Mouse (Mus musculus) midbrain, embryonic 10.5 days (tissue): ENCODE measurements at regions not wholly inside any gene's neighbourhood (a gene's known extent, or its start where the extent isn't known, plus 50 kb on each side); places are given as distances from the start of the nearest gene placed in this dataset.
A peak's percentile ranks its signal among the peaks of the same experiment; 100 is the strongest.

ENCODE experiments used
- DNase-seq: peaks from one replicate; pipeline ENCODE4 v3.0.0-alpha.2; 2017; ENCODE audit warnings: low spot score
- H3K27ac ChIP-seq: fragments of 300-500 bp; sonication (generic); replicated peaks from 2 replicates; pipeline ENCODE4 v1.5.1; 2016; ENCODE audit warnings: mild to moderate bottlenecking
- H3K27me3 ChIP-seq: fragments of 300-500 bp; sonication (generic); 2 replicates; pipeline ENCODE4 v1.6.1; 2016; ENCODE audit warnings: low read depth, mild to moderate bottlenecking; ENCODE audit not compliant: poor library complexity, severe bottlenecking
- H3K36me3 ChIP-seq: fragments of 300-500 bp; sonication (generic); 2 replicates; pipeline ENCODE4 v1.6.1; 2016; ENCODE audit warnings: mild to moderate bottlenecking, moderate library complexity
- H3K4me1 ChIP-seq: fragments of 300-500 bp; sonication (generic); 2 replicates; pipeline ENCODE4 v1.6.1; 2016
- H3K4me3 ChIP-seq: fragments of 300-500 bp; sonication (generic); 2 replicates; pipeline ENCODE4 v1.5.1; 2016; ENCODE audit warnings: mild to moderate bottlenecking, moderate library complexity
- H3K9me3 ChIP-seq: fragments of 300-500 bp; sonication (generic); replicated peaks from 2 replicates; pipeline ENCODE4 v1.6.1; 2016; ENCODE audit warnings: mild to moderate bottlenecking
- WGBS: fragments of 180-500 bp; shearing (Covaris S2); methylation state at CpG from one replicate; pipeline ENCODE4 v1.1.7; 2016; 5-methylcytosine and 5-hydroxymethylcytosine counted together

- Histone ChIP-seq H3K9me3 (no peaks in the 10 kb centered on the region), H3K4me3 (no peak overlapping the region), H3K4me1 (no peaks in the 10 kb centered on the region), H3K36me3 (no peaks in the 10 kb centered on the region), H3K27ac (no peak overlapping the region), H3K27me3 (no peaks in the 10 kb centered on the region)
- DNase-seq = no peak
- WGBS = 60% methylated on average over 2 of the region's 2 CpGs
Measured at GRCm38 (mm10) chr9:14143988-14144387, 130.9 kb upstream of the Sesn3 start.

DNA sequence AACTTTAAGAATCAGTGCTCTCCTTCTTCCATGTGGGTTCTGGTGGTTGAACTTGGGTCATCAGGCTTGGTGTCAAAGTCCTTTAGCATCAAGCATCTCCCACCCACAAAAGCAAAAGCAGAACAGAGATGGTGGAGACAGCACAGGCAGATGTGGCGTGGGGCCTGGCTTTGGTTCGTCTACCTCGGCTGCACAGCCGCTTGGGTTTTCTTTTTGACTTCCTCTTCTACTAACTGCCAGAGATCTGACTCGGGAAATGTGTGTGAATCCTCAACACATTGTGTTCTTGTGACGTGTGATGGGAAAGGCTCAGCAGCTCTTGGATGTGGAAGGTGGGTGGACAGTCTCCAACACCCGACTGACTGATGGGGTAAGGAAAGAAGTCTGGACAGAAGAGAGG, 127.8 kb upstream of the Sesn3 start:
- no peak for DNase-seq
- 91% methylated on average over 7 of the region's 7 CpGs for WGBS
- Histone ChIP-seq H3K36me3 (no peaks in the 10 kb centered on the region), H3K9me3 (no peaks in the 10 kb centered on the region), H3K4me1 (no peaks in the 10 kb centered on the region), H3K4me3 (no peak overlapping the region), H3K27ac (no peak overlapping the region), H3K27me3 (no peaks in the 10 kb centered on the region)

DNA sequence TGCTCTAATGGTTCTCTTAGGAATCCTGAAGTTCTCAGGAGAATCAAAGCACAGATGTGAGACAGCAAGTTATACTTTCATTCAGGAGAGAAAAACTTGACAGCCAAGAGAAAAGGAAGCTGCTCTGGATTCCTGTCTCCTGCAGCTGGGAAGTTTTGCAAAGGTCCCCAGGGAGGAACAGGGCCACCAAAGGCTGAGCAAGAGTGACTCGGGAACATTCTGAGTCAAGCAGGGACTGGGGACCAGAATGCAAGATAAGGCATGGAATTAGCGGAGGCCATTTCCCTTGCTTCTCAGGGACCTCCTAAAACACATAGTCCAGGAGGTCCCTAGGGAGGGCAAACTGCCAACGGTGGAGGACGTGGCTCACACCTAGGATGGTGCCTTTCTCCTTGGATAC, 127.1 kb upstream of the Sesn3 start:
- H3K27me3 ChIP-seq = no peaks in the 10 kb centered on the region
- no peak overlapping the region for H3K27ac ChIP-seq
- H3K9me3 ChIP-seq = no peaks in the 10 kb centered on the region
- H3K4me1 ChIP-seq = no peaks in the 10 kb centered on the region
- WGBS = 79% methylated on average over 4 of the region's 4 CpGs
- no peak overlapping the region for H3K4me3 ChIP-seq
- H3K36me3 ChIP-seq = no peaks in the 10 kb centered on the region
- no peak for DNase-seq

DNA sequence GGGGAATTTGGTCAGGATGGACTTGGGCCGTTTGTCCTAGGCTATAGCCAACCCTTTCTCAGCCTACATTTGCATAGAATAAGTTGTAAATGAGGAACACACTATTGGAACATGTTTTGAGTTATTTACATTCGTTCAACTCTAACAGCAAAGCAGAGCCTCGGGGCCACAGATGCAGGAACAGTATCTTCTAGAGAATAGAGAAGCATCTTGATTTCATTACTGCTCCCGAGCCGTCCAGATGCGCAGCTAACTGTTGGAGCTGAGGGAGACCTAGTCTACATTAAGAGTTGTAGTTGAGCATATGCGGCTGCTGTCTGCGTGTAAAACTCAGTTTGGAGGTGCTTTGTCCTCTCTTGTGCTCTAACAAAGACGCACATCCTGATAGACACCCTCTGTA, 124.6 kb upstream of the Sesn3 start:
- 89% methylated on average over 9 of the region's 9 CpGs for WGBS
- Histone ChIP-seq H3K27me3 (no peaks in the 10 kb centered on the region), H3K4me1 (no peaks in the 10 kb centered on the region), H3K9me3 (no peaks in the 10 kb centered on the region), H3K27ac (no peak overlapping the region), H3K36me3 (no peaks in the 10 kb centered on the region), H3K4me3 (no peak overlapping the region)
- no peak for DNase-seq

- Histone ChIP-seq H3K27me3 (no peaks in the 10 kb centered on the region), H3K9me3 (no peaks in the 10 kb centered on the region), H3K4me1 (peaks cover 11% of the 10 kb centered on the region), H3K36me3 (no peaks in the 10 kb centered on the region), H3K4me3 (no peak overlapping the region), H3K27ac (no peak overlapping the region)
- 70% methylated on average over 1 of the region's 1 CpGs for WGBS
- no peak for DNase-seq
Measured at GRCm38 (mm10) chr9:14156967-14157366, 117.9 kb upstream of the Sesn3 start.

DNA sequence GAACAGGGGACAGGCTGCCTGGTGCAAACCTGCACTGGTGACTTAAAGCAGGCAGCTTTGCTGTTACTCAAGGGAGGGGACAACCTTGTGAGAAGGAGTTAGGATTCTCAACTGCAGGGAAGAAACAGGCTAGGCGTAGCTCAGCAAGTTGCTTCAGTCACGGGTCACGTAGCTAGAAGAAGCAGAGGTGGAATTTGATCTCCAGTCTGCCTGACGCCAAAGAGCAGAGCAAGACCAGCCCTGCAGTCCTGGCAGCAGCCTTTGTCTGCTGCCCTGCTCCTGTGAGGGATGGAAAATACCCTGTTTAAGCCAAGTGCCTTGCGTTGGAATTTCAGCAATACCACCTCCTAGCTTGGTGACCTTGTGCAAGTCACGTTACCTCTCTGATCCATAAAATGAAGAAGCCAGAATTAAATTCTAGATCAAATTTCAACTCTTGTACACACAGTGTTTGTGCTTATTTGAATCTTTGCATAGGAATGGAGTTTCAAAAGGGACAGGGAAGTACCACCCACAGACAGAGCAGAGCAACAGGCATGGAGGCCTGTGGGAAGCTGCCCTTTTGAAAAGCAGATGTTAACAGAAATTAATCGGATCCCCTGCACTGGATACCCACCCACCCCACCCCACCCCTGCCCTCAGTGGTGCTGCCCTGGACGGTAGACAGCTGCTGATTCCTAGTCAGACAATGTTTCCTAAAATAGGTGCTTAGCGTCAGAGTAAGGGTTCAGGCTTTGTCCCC, 116.6 kb upstream of the Sesn3 start:
- no peak overlapping the region for H3K4me3 ChIP-seq
- no peak for DNase-seq
- WGBS = 22% methylated on average over 9 of the region's 9 CpGs
- H3K9me3 ChIP-seq = peaks cover 7% of the 10 kb centered on the region; the same call in 1 of the 2 replicates
- peak overlapping the region; percentile 59 for H3K27ac ChIP-seq
- peaks cover 11% of the 10 kb centered on the region for H3K4me1 ChIP-seq
- no peaks in the 10 kb centered on the region for H3K36me3 ChIP-seq
- no peaks in the 10 kb centered on the region for H3K27me3 ChIP-seq

GRCm38 (mm10) chr9:14160207-14160606, 114.7 kb upstream of the Sesn3 start:
- no peak for DNase-seq
- 92% methylated on average over 1 of the region's 1 CpGs for WGBS
- peaks cover 11% of the 10 kb centered on the region for H3K4me1 ChIP-seq
- H3K27me3 ChIP-seq = no peaks in the 10 kb centered on the region
- no peak overlapping the region for H3K27ac ChIP-seq
- H3K4me3 ChIP-seq = no peak overlapping the region
- no peaks in the 10 kb centered on the region for H3K36me3 ChIP-seq
- peaks cover 11% of the 10 kb centered on the region; the same call in 1 of the 2 replicates for H3K9me3 ChIP-seq

DNA sequence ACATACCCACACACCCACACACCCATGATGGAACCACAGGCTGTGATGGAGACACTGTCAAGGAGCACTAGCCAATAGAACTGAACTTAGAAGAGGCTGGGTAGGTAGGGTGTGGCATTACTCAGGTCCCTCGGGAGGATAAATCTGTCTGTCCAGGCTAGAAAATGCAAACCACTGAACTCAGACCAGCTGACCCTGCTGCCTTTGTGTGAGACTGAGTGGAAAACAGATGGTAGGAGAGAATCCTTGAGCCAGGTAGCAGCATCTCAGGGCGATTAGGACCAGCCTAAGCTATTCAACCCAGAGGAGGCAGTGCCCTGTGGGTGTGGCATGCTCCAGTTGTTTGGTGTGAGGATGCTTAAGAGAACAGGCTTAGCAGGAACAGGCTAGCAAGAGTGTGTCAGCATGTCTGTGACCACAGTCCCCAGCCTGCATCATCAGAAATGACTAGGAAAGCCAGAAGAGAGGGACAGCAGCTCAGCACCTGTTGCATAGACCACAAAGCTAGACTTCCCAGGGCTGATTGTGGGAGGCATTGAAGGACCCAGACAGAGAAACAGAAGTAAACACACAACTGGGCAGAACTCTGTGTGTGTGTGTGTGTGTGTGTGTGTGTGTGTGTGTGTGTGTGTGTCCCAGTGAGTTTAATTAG, 103.2 kb upstream of the Sesn3 start:
- WGBS = 64% methylated on average over 2 of the region's 2 CpGs
- H3K9me3 ChIP-seq = no peaks in the 10 kb centered on the region

DNA sequence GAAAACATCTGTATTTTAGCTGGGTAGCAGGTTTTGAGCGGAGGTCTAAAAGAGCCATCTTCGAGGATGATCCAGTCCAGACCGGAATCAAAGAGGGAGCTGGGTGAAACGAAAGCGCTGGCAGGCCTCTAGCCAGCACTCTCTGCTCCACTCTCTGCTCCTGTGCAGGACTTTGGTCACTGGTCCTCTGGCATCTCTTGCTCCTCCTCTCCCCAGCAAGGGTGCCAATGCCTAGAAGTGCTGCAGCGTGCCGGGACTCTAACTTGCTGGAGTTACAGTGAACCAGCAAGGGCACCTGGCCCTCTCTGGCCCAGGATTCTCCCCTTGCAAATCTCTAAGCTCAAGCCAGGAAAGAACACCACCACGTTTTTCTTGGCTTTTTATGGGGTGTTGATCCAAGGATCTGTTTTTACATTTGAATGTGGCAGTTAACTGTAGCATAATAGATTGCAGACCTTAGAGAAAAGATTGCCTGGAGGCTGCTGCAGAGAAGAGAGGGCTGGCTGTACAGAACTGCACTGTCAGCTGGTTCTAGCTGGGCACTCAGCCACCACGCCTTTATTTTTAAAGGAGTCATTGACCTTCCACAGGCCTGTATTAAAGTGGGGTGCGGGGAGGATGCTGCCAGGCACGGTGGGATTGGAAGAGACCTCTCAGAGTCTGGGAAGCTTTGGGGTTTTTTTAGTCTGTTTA, 101.1 kb upstream of the Sesn3 start:
- WGBS = 22% methylated on average over 11 of the region's 11 CpGs
- Histone ChIP-seq H3K9me3 (no peaks in the 10 kb centered on the region), H3K27ac (peak overlapping the region; percentile 35; the same call in 1 of the 2 replicates), H3K27me3 (no peaks in the 10 kb centered on the region), H3K36me3 (no peaks in the 10 kb centered on the region), H3K4me3 (no peak overlapping the region), H3K4me1 (peaks cover 25% of the 10 kb centered on the region)
- no peak for DNase-seq

More for the DNA sequence above, 103.2 kb upstream of the Sesn3 start:
- H3K4me3 ChIP-seq = no peak overlapping the region
- H3K36me3 ChIP-seq = no peaks in the 10 kb centered on the region
- DNase-seq = no peak
- H3K4me1 ChIP-seq = peaks cover 25% of the 10 kb centered on the region
- no peak overlapping the region for H3K27ac ChIP-seq
- no peaks in the 10 kb centered on the region for H3K27me3 ChIP-seq

DNA sequence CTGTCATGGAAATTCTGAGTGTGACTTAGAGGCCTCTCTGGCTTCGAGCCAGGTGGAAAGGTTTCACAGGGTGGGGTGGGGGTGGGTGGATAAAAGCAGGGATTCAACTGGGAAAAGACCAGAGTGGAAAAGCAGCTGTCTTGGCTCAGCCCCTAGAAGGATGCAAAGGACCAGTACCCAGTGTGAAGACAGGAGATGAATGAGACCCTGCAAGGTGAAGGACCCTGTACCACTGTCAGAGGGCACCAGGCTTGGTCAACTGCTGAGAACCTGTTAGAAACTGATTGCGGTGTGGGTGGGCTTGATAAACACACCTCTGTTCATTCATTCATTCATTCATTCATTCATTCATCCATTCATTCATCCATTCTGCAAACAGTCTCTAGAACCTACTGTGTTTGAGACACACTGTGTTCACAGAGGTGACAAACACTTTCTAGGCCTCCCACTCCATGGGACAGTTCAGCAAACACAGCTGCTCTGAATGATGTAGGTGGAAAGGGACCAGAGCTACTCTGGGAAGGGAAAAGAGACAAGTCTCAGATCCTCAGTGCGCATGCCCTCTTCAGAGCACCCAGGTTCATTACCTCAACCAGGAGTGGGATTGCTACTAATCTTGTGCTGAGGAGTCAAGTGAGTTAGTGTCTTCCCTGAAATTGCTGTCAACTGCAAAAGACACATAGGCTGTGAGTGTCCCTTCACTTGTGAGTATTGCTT, 100.4 kb upstream of the Sesn3 start:
- 84% methylated on average over 3 of the region's 3 CpGs for WGBS
- Histone ChIP-seq H3K4me1 (peaks cover 25% of the 10 kb centered on the region), H3K9me3 (no peaks in the 10 kb centered on the region), H3K27ac (peak overlapping the region; percentile 35; the same call in 1 of the 2 replicates), H3K27me3 (no peaks in the 10 kb centered on the region), H3K36me3 (no peaks in the 10 kb centered on the region), H3K4me3 (no peak overlapping the region)
- no peak for DNase-seq

DNA sequence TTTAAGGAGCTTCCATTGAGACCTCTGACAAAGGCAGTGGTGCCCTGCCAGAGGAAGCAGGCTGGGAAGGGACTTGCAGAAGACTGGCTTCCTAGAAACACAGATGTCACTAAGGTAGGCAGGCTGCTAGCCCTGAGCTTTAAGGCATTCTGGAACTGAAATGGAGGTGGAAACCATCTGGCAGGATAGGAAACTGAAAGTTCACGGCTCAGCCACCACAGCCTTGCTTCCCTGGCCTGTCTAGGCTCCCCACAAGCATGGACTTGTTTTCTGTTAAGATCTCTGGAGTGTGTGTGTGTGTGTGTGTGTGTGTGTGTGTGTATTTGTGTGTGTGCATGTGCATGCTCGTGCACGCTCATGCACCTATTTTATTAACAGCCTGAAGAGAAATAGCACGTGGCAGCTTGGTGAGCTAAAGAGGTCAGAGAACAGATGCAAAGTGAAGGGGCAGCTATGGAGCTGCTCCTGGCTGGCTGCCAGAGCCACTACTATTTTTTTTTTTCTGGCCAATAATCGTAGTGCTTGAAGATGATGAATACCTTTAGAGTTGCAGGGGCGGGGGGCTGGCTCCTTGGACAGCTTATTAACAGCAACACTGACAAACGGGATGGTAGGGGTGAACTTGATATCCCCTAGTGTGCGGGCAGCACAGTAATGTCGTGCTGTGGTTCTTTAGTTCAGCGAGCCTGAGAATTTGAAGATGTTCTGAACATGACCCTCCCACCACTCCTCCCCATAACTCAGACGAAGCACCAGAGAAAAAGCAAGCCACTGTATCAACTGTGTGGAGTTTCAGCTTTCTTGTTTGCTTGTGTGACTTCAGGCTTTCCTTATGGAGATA, 99.6 kb upstream of the Sesn3 start:
- 71% methylated on average over 11 of the region's 11 CpGs for WGBS
- DNase-seq = no peak
- no peak overlapping the region for H3K4me3 ChIP-seq
- H3K4me1 ChIP-seq = peaks cover 25% of the 10 kb centered on the region
- no peak overlapping the region for H3K27ac ChIP-seq
- no peaks in the 10 kb centered on the region for H3K36me3 ChIP-seq
- no peaks in the 10 kb centered on the region for H3K27me3 ChIP-seq
- H3K9me3 ChIP-seq = no peaks in the 10 kb centered on the region

DNA sequence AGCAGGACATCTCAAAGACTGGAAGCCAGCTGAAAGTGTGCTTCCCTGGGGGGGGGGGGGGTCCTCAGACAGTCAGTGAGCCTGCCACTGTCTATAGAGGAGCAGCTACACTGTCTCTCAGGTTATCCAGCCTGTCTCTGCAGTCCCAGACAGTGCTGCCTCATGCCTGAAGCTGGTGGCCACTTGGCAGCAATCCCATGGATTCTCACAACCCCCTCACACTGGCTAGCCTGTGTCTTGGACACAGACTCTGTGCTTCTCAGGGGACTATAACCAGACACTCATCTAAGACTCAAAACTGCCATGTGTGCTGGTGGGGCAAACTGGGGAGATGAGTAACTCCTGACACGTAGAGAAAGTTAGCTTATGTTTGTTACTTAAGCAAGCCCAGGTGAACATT, 95.1 kb upstream of the Sesn3 start:
- DNase-seq = no peak
- no peaks in the 10 kb centered on the region for H3K36me3 ChIP-seq
- no peaks in the 10 kb centered on the region for H3K9me3 ChIP-seq
- no peak overlapping the region for H3K27ac ChIP-seq
- H3K4me3 ChIP-seq = no peak overlapping the region
- no peaks in the 10 kb centered on the region for H3K27me3 ChIP-seq
- 0 out of 2 replicates have a peak, but pooled peaks cover 7% of the 10 kb centered on the region for H3K4me1 ChIP-seq
- WGBS = 94% methylated on average over 1 of the region's 1 CpGs
